Mouse (Mus musculus) CH12.LX (cell line): Measurements from ENCODE around the gene Hip1r. TPM values are rescaled to one million over a fixed set of nuclear protein-coding genes. Genes with fewer than 3 reads are reported as not detected.

Source experiments
- DNase-seq: peaks from one replicate; pipeline ENCODE4 v3.0.0-alpha.2; 2013; ENCODE audit errors: extremely low read depth
- H3K27ac ChIP-seq: 2 replicates; pipeline ENCODE4 v1.5.1; 2012; ENCODE audit warnings: low read depth, mild to moderate bottlenecking, control low read depth, moderate library complexity; ENCODE audit not compliant: insufficient read depth
- H3K27me3 ChIP-seq: replicated peaks from 2 replicates; pipeline ENCODE3; 2012; ENCODE audit warnings: inconsistent platforms
- H3K36me3 ChIP-seq, 2 experiments: replicated peaks in 1 of 2; 2 replicates each; pipeline versions ENCODE3 to v1.6.1; 2012; ENCODE audit warnings: inconsistent platforms in 1 of 2, low read length in 1 of 2, mild to moderate bottlenecking in 1 of 2, mixed read lengths in 1 of 2, moderate library complexity in 1 of 2; ENCODE audit not compliant: control insufficient read depth in 1 of 2, insufficient read depth in 1 of 2
- H3K4me1 ChIP-seq, 2 experiments: 2 replicates each; pipeline ENCODE4 v1.6.1; 2012; ENCODE audit warnings: inconsistent platforms in 1 of 2, moderate library complexity in 1 of 2; ENCODE audit not compliant: insufficient read depth in 2 of 2, control insufficient read depth in 1 of 2
- H3K4me2 ChIP-seq: 2 replicates; pipeline ENCODE4 v1.6.1; 2012; ENCODE audit warnings: low read depth, mild to moderate bottlenecking, control low read depth; ENCODE audit not compliant: poor library complexity, insufficient read depth, severe bottlenecking
- H3K4me3 ChIP-seq, 3 experiments: fragments of 150-350 bp in 1 of 3; sonication (generic) in 1 of 3; replicated peaks in 1 of 3; 2 replicates each; pipeline versions ENCODE3 to v1.5.1; 2011 to 2012; ENCODE audit warnings: low read depth in 2 of 3, low read length in 2 of 3, mild to moderate bottlenecking in 2 of 3, moderate library complexity in 2 of 3, control low read depth in 1 of 3, improper control_type of control experiment in 1 of 3, inconsistent platforms in 1 of 3, mixed read lengths in 1 of 3; ENCODE audit not compliant: poor library complexity in 1 of 3
- H3K79me2 ChIP-seq: replicated peaks from 2 replicates; pipeline ENCODE4 v1.6.1; 2012; ENCODE audit warnings: mild to moderate bottlenecking, moderate library complexity; ENCODE audit not compliant: control insufficient read depth, poor library complexity, insufficient read depth, severe bottlenecking; ENCODE audit errors: extremely low read depth
- H3K9ac ChIP-seq: 2 replicates; pipeline ENCODE4 v1.6.1; 2012; ENCODE audit warnings: low read depth, mild to moderate bottlenecking, control low read depth, moderate library complexity; ENCODE audit not compliant: insufficient read depth
- H3K9me3 ChIP-seq: replicated peaks from 2 replicates; pipeline ENCODE3; 2012; ENCODE audit warnings: low read length, inconsistent platforms, mixed read lengths
- BHLHE40 ChIP-seq: IDR thresholded peaks from 2 replicates; pipeline ENCODE4 v1.6.1; 2011; ENCODE audit warnings: mild to moderate bottlenecking, low read depth, low read length, improper control_type of control experiment
- CHD2 ChIP-seq: IDR thresholded peaks from 2 replicates; pipeline ENCODE4 v1.6.1; 2011; ENCODE audit warnings: low read length, improper control_type of control experiment
- CTCF ChIP-seq, 2 experiments: IDR thresholded peaks in 1 of 2; conservative IDR thresholded peaks in 1 of 2; 2 replicates each; pipeline ENCODE4 v1.5.1; 2011 to 2012; ENCODE audit warnings: low read depth in 2 of 2, low read length in 2 of 2, improper control_type of control experiment in 1 of 2, inconsistent platforms in 1 of 2, mild to moderate bottlenecking in 1 of 2, moderate library complexity in 1 of 2
- E2F4 ChIP-seq: IDR thresholded peaks from 2 replicates; pipeline ENCODE4 v1.6.1; 2011; ENCODE audit warnings: low read depth, low read length, improper control_type of control experiment; ENCODE audit not compliant: insufficient replicate concordance
- ELF1 ChIP-seq: IDR thresholded peaks from 2 replicates; pipeline ENCODE4 v1.6.1; 2014; ENCODE audit warnings: low read depth, mild to moderate bottlenecking, inconsistent platforms, low read length, improper control_type of control experiment
- EP300 ChIP-seq: IDR thresholded peaks from 2 replicates; pipeline ENCODE4 v1.6.1; 2011; ENCODE audit warnings: low read length, improper control_type of control experiment
- GABPA ChIP-seq: IDR thresholded peaks from 2 replicates; pipeline ENCODE4 v1.6.1; 2012; ENCODE audit warnings: low read depth, low read length, improper control_type of control experiment, inconsistent platforms; ENCODE audit not compliant: insufficient replicate concordance
- HCFC1 ChIP-seq: IDR thresholded peaks from 2 replicates; pipeline ENCODE4 v1.6.1; 2012; ENCODE audit warnings: low read depth, mild to moderate bottlenecking, inconsistent platforms, low read length, improper control_type of control experiment
- JUN ChIP-seq: IDR thresholded peaks from 2 replicates; pipeline ENCODE4 v1.6.1; 2011; ENCODE audit warnings: low read depth, mild to moderate bottlenecking, low read length, improper control_type of control experiment, moderate library complexity; ENCODE audit not compliant: insufficient read depth
- JUND ChIP-seq: conservative IDR thresholded peaks from 2 replicates; pipeline ENCODE4 v1.6.1; 2011; ENCODE audit warnings: low read depth, low read length, improper control_type of control experiment
- MAFK ChIP-seq: IDR thresholded peaks from 2 replicates; pipeline ENCODE4 v1.6.1; 2011; ENCODE audit warnings: low read length, improper control_type of control experiment; ENCODE audit not compliant: insufficient replicate concordance
- MAX ChIP-seq: IDR thresholded peaks from 2 replicates; pipeline ENCODE4 v1.6.1; 2011; ENCODE audit warnings: low read length, improper control_type of control experiment
- MEF2A ChIP-seq: IDR thresholded peaks from 2 replicates; pipeline ENCODE4 v1.6.1; 2014; ENCODE audit warnings: low read depth, mild to moderate bottlenecking, inconsistent platforms, low read length, improper control_type of control experiment, borderline replicate concordance
- MXI1 ChIP-seq: IDR thresholded peaks from 2 replicates; pipeline ENCODE4 v1.6.1; 2011; ENCODE audit warnings: mild to moderate bottlenecking, low read depth, low read length, improper control_type of control experiment
- MYC ChIP-seq: IDR thresholded peaks from 2 replicates; pipeline ENCODE4 v1.6.1; 2011; ENCODE audit warnings: low read depth, mild to moderate bottlenecking, improper control_type of control experiment, low read length
- NELFE ChIP-seq: IDR thresholded peaks from 2 replicates; pipeline ENCODE4 v1.6.1; 2011; ENCODE audit warnings: low read depth, low read length, improper control_type of control experiment
- NRF1 ChIP-seq: IDR thresholded peaks from 2 replicates; pipeline ENCODE4 v1.6.1; 2014; ENCODE audit warnings: low read depth, mild to moderate bottlenecking, inconsistent platforms, low read length, improper control_type of control experiment, moderate library complexity
- PAX5 ChIP-seq: IDR thresholded peaks from 2 replicates; pipeline ENCODE4 v1.6.1; 2012; ENCODE audit warnings: low read length, inconsistent platforms, mixed read lengths
- POLR2A ChIP-seq: IDR thresholded peaks from 2 replicates; pipeline ENCODE4 v1.6.1; 2011; ENCODE audit warnings: low read depth, mild to moderate bottlenecking, improper control_type of control experiment, low read length
- POLR2AphosphoS2 ChIP-seq: IDR thresholded peaks from 2 replicates; pipeline ENCODE4 v1.6.1; 2011; ENCODE audit warnings: low read depth, low read length, improper control_type of control experiment
- RAD21 ChIP-seq: IDR thresholded peaks from 2 replicates; pipeline ENCODE4 v1.6.1; 2011; ENCODE audit warnings: low read depth, mild to moderate bottlenecking, low read length, improper control_type of control experiment, moderate library complexity
- RCOR1 ChIP-seq: conservative IDR thresholded peaks from 2 replicates; pipeline ENCODE4 v1.6.1; 2012; ENCODE audit warnings: low read depth, mild to moderate bottlenecking, inconsistent platforms, low read length, improper control_type of control experiment
- SMC3 ChIP-seq: IDR thresholded peaks from 2 replicates; pipeline ENCODE4 v1.6.1; 2011; ENCODE audit warnings: low read depth, low read length, improper control_type of control experiment
- TBP ChIP-seq: conservative IDR thresholded peaks from 2 replicates; pipeline ENCODE4 v1.6.1; 2011; ENCODE audit warnings: low read depth, low read length, improper control_type of control experiment
- TCF12 ChIP-seq: IDR thresholded peaks from 2 replicates; pipeline ENCODE4 v1.6.1; 2014; ENCODE audit warnings: low read depth, mild to moderate bottlenecking, inconsistent platforms, low read length, improper control_type of control experiment
- UBTF ChIP-seq: IDR thresholded peaks from 2 replicates; pipeline ENCODE4 v1.6.1; 2012; ENCODE audit warnings: low read depth, mild to moderate bottlenecking, inconsistent platforms, low read length, improper control_type of control experiment, moderate library complexity
- USF2 ChIP-seq: conservative IDR thresholded peaks from 2 replicates; pipeline ENCODE4 v1.6.1; 2011; ENCODE audit warnings: low read depth, low read length, improper control_type of control experiment
- ZC3H11A ChIP-seq: IDR thresholded peaks from 2 replicates; pipeline ENCODE4 v1.6.1; 2012; ENCODE audit warnings: low read depth, mild to moderate bottlenecking, inconsistent platforms, low read length, improper control_type of control experiment
- ZKSCAN1 ChIP-seq: IDR thresholded peaks from 2 replicates; pipeline ENCODE4 v1.6.1; 2012; ENCODE audit warnings: low read depth, inconsistent platforms, low read length, improper control_type of control experiment, borderline replicate concordance
- ZMIZ1 ChIP-seq: IDR thresholded peaks from 2 replicates; pipeline ENCODE4 v1.6.1; 2012; ENCODE audit warnings: low read depth, mild to moderate bottlenecking, inconsistent platforms, low read length, improper control_type of control experiment
- ZNF384 ChIP-seq: IDR thresholded peaks from 2 replicates; pipeline ENCODE4 v1.6.1; 2012; ENCODE audit warnings: low read depth, low read length, improper control_type of control experiment, inconsistent platforms
- dilution Hi-C: fragments of 300-500 bp; cut with MboI; formaldehyde crosslinking; loops from 2 replicates; pipeline ENCODE4 v1.14.3; 2020; ENCODE audit warnings: low sequenced_read_pairs; ENCODE audit not compliant: extremely low pct_unique_long_range_greater_than_20kb, extremely low pct_ligation_motif_present
- in situ Hi-C: fragments of 300-500 bp; cut with MboI; formaldehyde crosslinking; loops from 3 replicates; pipeline ENCODE4 v1.14.3; 2019; ENCODE audit warnings: low sequenced_read_pairs, low pct_ligation_motif_present, low pct_unique_long_range_greater_than_20kb, mixed read lengths
- polyA plus RNA-seq: library from polyadenylated mRNA; unstranded; fragments of >175 nt; gene quantifications from 2 replicates; pipeline ENCODE4 v1.2.1, GENCODE M21; 2012; ENCODE audit warnings: low read depth; ENCODE audit not compliant: insufficient read length
- total RNA-seq, 2 experiments: library from RNA; depleted of rRNA; stranded (reverse); fragments of 300-350 nt in 1 of 2; fragments of >200 nt in 1 of 2; gene quantifications; 2 replicates each; pipeline ENCODE4 v1.2.3; 2012 to 2014

Hip1r gene
- total and polyA plus RNA-seq, 3 experiments = 26.1 to 49.8 (median 44.7) TPM

- dilution Hi-C loops = no loop called here
- H3K4me3 ChIP-seq = peak overlapping the region in 2 of 3 experiments; percentile 34 to 37
- peak overlapping the region; percentile 90 for H3K4me2 ChIP-seq
- H3K79me2 ChIP-seq = peaks cover 8% of the 10 kb centered on the region
- peaks cover 43 to 83% of the 10 kb centered on the region in 2 experiments for H3K4me1 ChIP-seq
- H3K27ac ChIP-seq = peak overlapping the region; percentile 95
- peak overlapping the region; percentile 52 for H3K9ac ChIP-seq
- TF ChIP-seq JUN = no peak
- no peak for TF ChIP-seq MEF2A
- TF ChIP-seq ZNF384 = no peak
- TF ChIP-seq CTCF (conservative IDR thresholded peaks at IDR 0.05 in 1 of 2, IDR thresholded peaks at IDR 0.05 in 1 of 2; ENCODE audit: low read depth in 2 of 2, low read length in 2 of 2) = no peak
- peak; percentile 77 for TF ChIP-seq MYC
- TF ChIP-seq EP300 = no peak
- no peak for TF ChIP-seq RCOR1
- 0 out of 2 replicates have a peak, but pooled peaks have one; percentile 5 for TF ChIP-seq UBTF
- TF ChIP-seq MXI1 = peak; percentile 87
- peak; percentile 87 for TF ChIP-seq MAX
- peak; percentile 86 for TF ChIP-seq BHLHE40
- TF ChIP-seq USF2 = no peak
- no peak for TF ChIP-seq CHD2
- TF ChIP-seq SMC3 = no peak
- in situ Hi-C loops = no loop called here
- no peaks in the 10 kb centered on the region for H3K27me3 ChIP-seq
- no peaks in the 10 kb centered on the region for H3K9me3 ChIP-seq
- H3K36me3 ChIP-seq = peaks cover 12 to 39% of the 10 kb centered on the region in 2 experiments
- DNase-seq = peak; percentile 61
Measured at GRCm38 (mm10) chr5:124013747-124014146, 40.3 kb downstream of the Hip1r start.

- peak; percentile 53 for DNase-seq
- H3K9me3 ChIP-seq = no peaks in the 10 kb centered on the region
- in situ Hi-C loops (no loop called here), dilution Hi-C loops (no loop called here)
- no peaks in the 10 kb centered on the region for H3K27me3 ChIP-seq
- H3K79me2 ChIP-seq = peaks cover 12% of the 10 kb centered on the region
- peak overlapping the region; percentile 90 for H3K4me2 ChIP-seq
- H3K9ac ChIP-seq = peak overlapping the region; percentile 52
- peak overlapping the region; percentile 95 for H3K27ac ChIP-seq
- H3K4me1 ChIP-seq = peaks cover 45 to 87% of the 10 kb centered on the region in 2 experiments
- H3K36me3 ChIP-seq = peaks cover 8 to 38% of the 10 kb centered on the region in 2 experiments
- H3K4me3 ChIP-seq = peak overlapping the region in 2 of 3 experiments; percentile 34 to 37
- TF ChIP-seq TBP (no peak), HCFC1 (no peak), EP300 (peak; percentile 67), TCF12 (peak; percentile 63; the same call in 1 of the 2 replicates), NRF1 (no peak), POLR2AphosphoS2 (no peak), ZMIZ1 (no peak), NELFE (0 out of 2 replicates have a peak, but pooled peaks have one; percentile 23), JUND (no peak), MAFK (no peak), POLR2A (no peak; the same call in 1 of the 2 replicates), CTCF (conservative IDR thresholded peaks at IDR 0.05 in 1 of 2, IDR thresholded peaks at IDR 0.05 in 1 of 2; ENCODE audit: low read depth in 2 of 2, low read length in 2 of 2) (no peak), PAX5 (no peak), ELF1 (no peak), MXI1 (peak; percentile 21; the same call in 1 of the 2 replicates), GABPA (no peak), SMC3 (no peak; the same call in 1 of the 2 replicates), CHD2 (peak; percentile 76), E2F4 (no peak), MYC (peak; percentile 9; the same call in 1 of the 2 replicates), USF2 (no peak), RAD21 (no peak), ZKSCAN1 (no peak), UBTF (peak; percentile 29; the same call in 1 of the 2 replicates), ZNF384 (peak; percentile 40; the same call in 1 of the 2 replicates), ZC3H11A (no peak)
Measured at GRCm38 (mm10) chr5:124014180-124014579, 40.8 kb downstream of the Hip1r start.
